Mouse (Mus musculus) liver, embryonic 14.5 days (tissue): Measurements from ENCODE around the gene Ndufaf1.

Experiments
- CTCF ChIP-seq: IDR thresholded peaks from 2 replicates; pipeline ENCODE4 v1.5.1; 2016; ENCODE audit warnings: antibody characterized with exemption, low read depth, control low read depth
- EP300 ChIP-seq: IDR thresholded peaks from 2 replicates; pipeline ENCODE4 v1.6.1; 2016; ENCODE audit warnings: antibody characterized with exemption, low read depth

DNA sequence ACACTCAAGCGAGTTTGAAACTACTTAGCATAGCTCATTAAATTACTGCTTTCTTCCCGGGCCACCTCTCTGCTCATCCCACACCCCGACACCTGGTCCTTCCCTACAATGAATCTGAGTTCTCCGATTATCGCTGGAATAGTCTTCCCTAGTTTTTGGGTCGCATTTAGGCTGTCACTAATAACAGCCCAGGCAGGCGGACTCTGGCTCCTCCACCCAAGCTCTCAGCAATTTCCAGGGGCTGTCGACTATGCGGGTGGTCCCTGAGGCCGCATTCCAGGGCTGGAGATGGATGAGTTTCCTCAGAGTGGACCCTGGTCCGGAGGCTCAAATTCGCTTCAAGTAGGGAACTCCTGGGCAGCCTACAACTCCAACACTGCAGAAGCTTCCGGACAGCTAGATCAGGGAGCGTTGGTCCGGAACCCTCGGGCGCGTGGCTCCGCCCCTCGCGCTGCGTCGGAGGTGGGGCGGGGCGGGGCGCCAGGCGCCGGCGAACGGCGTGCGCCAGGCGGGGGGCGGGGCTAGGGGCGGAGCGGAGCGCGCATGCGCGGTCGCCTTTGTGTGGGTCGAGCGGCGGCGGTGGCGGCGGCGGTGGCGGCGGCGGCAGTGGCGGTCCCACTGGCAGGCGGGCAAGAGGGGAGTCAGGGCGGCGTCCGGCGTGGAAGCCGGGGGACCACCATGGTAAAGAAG lies 12.0 kb upstream of the Ndufaf1 start, which contains the start of gene Rtf1:
- TF ChIP-seq CTCF (no peak), EP300 (no peak)
